Mouse (Mus musculus): ENCODE measurements around the gene Thsd1. TPM values are rescaled to one million over a fixed set of nuclear protein-coding genes. Genes with fewer than 3 reads are reported as not detected.
"Not testable (repeated sequence)": the region's sequence is repeated elsewhere in the genome, so short reads cannot be mapped to it uniquely, and the experiment has no call there.

The Thsd1 gene
- total RNA-seq, 2 experiments from 2014 or later = 3.3 to 3.4 TPM

GRCm38 (mm10) chr8:22265194-22265593, 38.1 kb downstream of the Thsd1 start:
- no peak for DNase-seq

- no peak for DNase-seq
These were observed 39.7 kb downstream of the Thsd1 start for GRCm38 (mm10) chr8:22266809-22267208.

- no peak for DNase-seq
These were observed 46.0 kb downstream of the Thsd1 start for GRCm38 (mm10) chr8:22273142-22273541.

GRCm38 (mm10) chr8:22274641-22275040, 47.5 kb downstream of the Thsd1 start:
- DNase-seq = no peak

- DNase-seq = no peak
These were observed 55.9 kb downstream of the Thsd1 start, which contains the start of gene Tpte for GRCm38 (mm10) chr8:22282999-22283491. Gene Tpte, plus strand, starts transcription at chr8:22283441.

GRCm38 (mm10) chr8:22302326-22302725, 75.2 kb downstream of the Thsd1 start:
- no peak for DNase-seq

- DNase-seq = no peak
These were observed 75.8 kb downstream of the Thsd1 start for GRCm38 (mm10) chr8:22302896-22303306.

- not testable (repeated sequence) for DNase-seq
These were observed 76.9 kb downstream of the Thsd1 start for GRCm38 (mm10) chr8:22304045-22304444.

- no peak for DNase-seq
These were observed 79.9 kb downstream of the Thsd1 start for GRCm38 (mm10) chr8:22306999-22307398.

Other genes with a start within 250 kb of the Thsd1 start
- gene Atp7b, start 167.0 kb upstream of the Thsd1 start, total RNA-seq (2021) = 1 to 10 TPM; 1.9 to 2.1 TPM
- 10 to 100 TPM; 37.6 to 42.8 TPM for gene Alg11, start 166.6 kb upstream of the Thsd1 start, total RNA-seq (2021)
- under 1 TPM; 0.22 to 0.28 TPM for gene Nek5, start 102.3 kb upstream of the Thsd1 start, total RNA-seq (2021)
- gene Nek3, start 60.9 kb upstream of the Thsd1 start, total RNA-seq (2021) = 1 to 10 TPM; 2.3 to 3.2 TPM
- gene Ckap2, start 41.5 kb upstream of the Thsd1 start, total RNA-seq (2021) = 1 to 10 TPM in 1 of 2 experiments, under 1 TPM in 1; 0.71 to 1.7 TPM
- gene Vps36, start 34.5 kb upstream of the Thsd1 start, total RNA-seq (2021) = 10 to 100 TPM; 26.5 to 30.9 TPM
- not detected for gene Tpte, start 56.1 kb downstream of the Thsd1 start, total RNA-seq (2021)
- 10 to 100 TPM; 11.6 to 12.8 TPM for gene Slc25a15, start 171.3 kb downstream of the Thsd1 start, total RNA-seq (2021)
- gene Mrps31, start 184.0 kb downstream of the Thsd1 start, total RNA-seq (2021) = 10 to 100 TPM; 23.9 to 26.6 TPM